Mouse (Mus musculus): ENCODE results near the gene Elmsan1. TPM values are rescaled to one million over a fixed set of nuclear protein-coding genes. Genes with fewer than 3 reads are reported as not detected.

Gene Elmsan1
- polyA plus RNA-seq, 1 experiment from 2014 or later: 6.3 TPM

GRCm38 (mm10) chr12:84176126-84176769, 42.4 kb downstream of the Elmsan1 start:
- H3K4me2 ChIP-seq (replicated peaks): peak overlapping the region; percentile 75
- WGBS: 4% methylated on average over 13 of the region's 13 CpGs
- H3K9me3 ChIP-seq: no peaks in the 10 kb centered on the region
- ATAC-seq (ENCODE audit: low FRiP score, low read depth): peak; percentile 2; the same call in 1 of the 2 replicates
- peak overlapping the region; percentile 82 for H3K27ac ChIP-seq
- H3K4me3 ChIP-seq: peak overlapping the region; percentile 34
- peaks cover 27% of the 10 kb centered on the region for H3K36me3 ChIP-seq
- no peaks in the 10 kb centered on the region for H3K27me3 ChIP-seq (replicated peaks)
- peaks cover 52% of the 10 kb centered on the region for H3K4me1 ChIP-seq
- H3K9ac ChIP-seq: peak overlapping the region; percentile 75

GRCm38 (mm10) chr12:84175659-84176061, 43.0 kb downstream of the Elmsan1 start:
- Histone ChIP-seq H3K27me3 (replicated peaks) (no peaks in the 10 kb centered on the region), H3K9ac (peak overlapping the region; percentile 75), H3K27ac (peak overlapping the region; percentile 82), H3K4me3 (peak overlapping the region; percentile 34), H3K9me3 (no peaks in the 10 kb centered on the region), H3K36me3 (peaks cover 33% of the 10 kb centered on the region), H3K4me2 (replicated peaks) (peak overlapping the region; percentile 75), H3K4me1 (peaks cover 46% of the 10 kb centered on the region)
- under 1% methylated on average over 20 of the region's 20 CpGs for WGBS
- peak; percentile 71 for ATAC-seq (ENCODE audit: low FRiP score, low read depth)

GRCm38 (mm10) chr12:84174871-84175270, 43.8 kb downstream of the Elmsan1 start:
- Histone ChIP-seq H3K9me3 (no peaks in the 10 kb centered on the region), H3K27me3 (replicated peaks) (no peaks in the 10 kb centered on the region), H3K36me3 (peaks cover 33% of the 10 kb centered on the region), H3K27ac (no peak overlapping the region), H3K9ac (no peak overlapping the region), H3K4me3 (no peak overlapping the region), H3K4me1 (peaks cover 38% of the 10 kb centered on the region), H3K4me2 (replicated peaks) (0 out of 2 replicates have a peak overlapping the region, but pooled peaks have one; percentile 7)
- ATAC-seq (ENCODE audit: low FRiP score, low read depth): no peak
- 84% methylated on average over 6 of the region's 6 CpGs for WGBS

GRCm38 (mm10) chr12:84174190-84174811, 44.4 kb downstream of the Elmsan1 start:
- Histone ChIP-seq H3K4me3 (no peak overlapping the region), H3K27me3 (replicated peaks) (no peaks in the 10 kb centered on the region), H3K36me3 (peaks cover 33% of the 10 kb centered on the region), H3K9ac (no peak overlapping the region), H3K4me2 (replicated peaks) (0 out of 2 replicates have a peak overlapping the region, but pooled peaks have one; percentile 7), H3K27ac (no peak overlapping the region), H3K9me3 (no peaks in the 10 kb centered on the region), H3K4me1 (peaks cover 37% of the 10 kb centered on the region)
- WGBS: 90% methylated on average over 9 of the region's 9 CpGs
- no peak for ATAC-seq (ENCODE audit: low FRiP score, low read depth)

- peaks cover 33% of the 10 kb centered on the region for H3K36me3 ChIP-seq
- no peak overlapping the region for H3K27ac ChIP-seq
- H3K9ac ChIP-seq: no peak overlapping the region
- H3K4me1 ChIP-seq: peaks cover 33% of the 10 kb centered on the region
- ATAC-seq (ENCODE audit: low FRiP score, low read depth): no peak
- no peaks in the 10 kb centered on the region for H3K9me3 ChIP-seq
- no peak overlapping the region for H3K4me2 ChIP-seq (replicated peaks)
- no peak overlapping the region for H3K4me3 ChIP-seq
- 93% methylated on average over 13 of the region's 13 CpGs for WGBS
- no peaks in the 10 kb centered on the region for H3K27me3 ChIP-seq (replicated peaks)
These were observed 45.3 kb downstream of the Elmsan1 start for GRCm38 (mm10) chr12:84173309-84173915.

- no peak overlapping the region for H3K4me3 ChIP-seq
- H3K4me2 ChIP-seq (replicated peaks): no peak overlapping the region
- H3K27me3 ChIP-seq (replicated peaks): no peaks in the 10 kb centered on the region
- H3K27ac ChIP-seq: no peak overlapping the region
- H3K9ac ChIP-seq: no peak overlapping the region
- ATAC-seq (ENCODE audit: low FRiP score, low read depth): no peak
- 92% methylated on average over 17 of the region's 17 CpGs for WGBS
- no peaks in the 10 kb centered on the region for H3K9me3 ChIP-seq
- peaks cover 27% of the 10 kb centered on the region for H3K4me1 ChIP-seq
- H3K36me3 ChIP-seq: peaks cover 33% of the 10 kb centered on the region
These were observed 45.8 kb downstream of the Elmsan1 start for GRCm38 (mm10) chr12:84172862-84173261.

GRCm38 (mm10) chr12:84172216-84172615, 46.5 kb downstream of the Elmsan1 start:
- Histone ChIP-seq H3K9ac (no peak overlapping the region), H3K4me1 (peaks cover 21% of the 10 kb centered on the region), H3K27ac (no peak overlapping the region), H3K36me3 (peaks cover 33% of the 10 kb centered on the region), H3K4me3 (no peak overlapping the region), H3K9me3 (no peaks in the 10 kb centered on the region), H3K27me3 (replicated peaks) (no peaks in the 10 kb centered on the region), H3K4me2 (replicated peaks) (no peak overlapping the region)
- ATAC-seq (ENCODE audit: low FRiP score, low read depth): no peak
- WGBS: 96% methylated on average over 3 of the region's 3 CpGs

- Histone ChIP-seq H3K4me2 (replicated peaks) (no peak overlapping the region), H3K27ac (no peak overlapping the region), H3K27me3 (replicated peaks) (no peaks in the 10 kb centered on the region), H3K4me1 (peaks cover 5% of the 10 kb centered on the region), H3K9me3 (no peaks in the 10 kb centered on the region), H3K4me3 (no peak overlapping the region), H3K9ac (no peak overlapping the region), H3K36me3 (peaks cover 33% of the 10 kb centered on the region)
- 92% methylated on average over 10 of the region's 10 CpGs for WGBS
- ATAC-seq (ENCODE audit: low FRiP score, low read depth): no peak
These were observed 48.1 kb downstream of the Elmsan1 start for GRCm38 (mm10) chr12:84170610-84171009.

GRCm38 (mm10) chr12:84165631-84166373, 52.9 kb downstream of the Elmsan1 start:
- no peak overlapping the region for H3K27ac ChIP-seq
- no peak overlapping the region for H3K9ac ChIP-seq
- H3K4me3 ChIP-seq: no peak overlapping the region
- 71% methylated on average over 8 of the region's 8 CpGs for WGBS
- H3K9me3 ChIP-seq: no peaks in the 10 kb centered on the region
- H3K4me1 ChIP-seq: no peaks in the 10 kb centered on the region
- no peak for ATAC-seq (ENCODE audit: low FRiP score, low read depth)
- H3K36me3 ChIP-seq: peaks cover 8% of the 10 kb centered on the region; the same call in 1 of the 2 replicates
- H3K27me3 ChIP-seq (replicated peaks): no peaks in the 10 kb centered on the region
- no peak overlapping the region for H3K4me2 ChIP-seq (replicated peaks)

- H3K4me3 ChIP-seq: no peak overlapping the region
These were observed 55.0 kb downstream of the Elmsan1 start for GRCm38 (mm10) chr12:84163586-84164110.

GRCm38 (mm10) chr12:84163133-84163532, 55.5 kb downstream of the Elmsan1 start:
- H3K9me3 ChIP-seq: no peaks in the 10 kb centered on the region
- 86% methylated on average over 9 of the region's 9 CpGs for WGBS
- no peak overlapping the region for H3K4me2 ChIP-seq (replicated peaks)
- H3K27ac ChIP-seq: no peak overlapping the region
- no peaks in the 10 kb centered on the region for H3K4me1 ChIP-seq
- no peak overlapping the region for H3K9ac ChIP-seq
- no peak for ATAC-seq (ENCODE audit: low FRiP score, low read depth)
- H3K27me3 ChIP-seq (replicated peaks): no peaks in the 10 kb centered on the region
- H3K36me3 ChIP-seq: peaks cover 27% of the 10 kb centered on the region
- H3K4me3 ChIP-seq: no peak overlapping the region

More at GRCm38 (mm10) chr12:84163586-84164110, 55.0 kb downstream of the Elmsan1 start:
- no peak for ATAC-seq (ENCODE audit: low FRiP score, low read depth)
- Histone ChIP-seq H3K4me1 (no peaks in the 10 kb centered on the region), H3K4me2 (replicated peaks) (no peak overlapping the region), H3K27me3 (replicated peaks) (no peaks in the 10 kb centered on the region), H3K36me3 (peaks cover 23% of the 10 kb centered on the region), H3K9me3 (no peaks in the 10 kb centered on the region), H3K27ac (no peak overlapping the region), H3K9ac (no peak overlapping the region)
- 86% methylated on average over 11 of the region's 11 CpGs for WGBS

Data from neural tube, embryonic 12.5 days (tissue).